Mouse (Mus musculus): Measurements from ENCODE around the gene Jaml. TPM values are rescaled to one million over a fixed set of nuclear protein-coding genes. Genes with fewer than 3 reads are reported as not detected.

Jaml gene
- polyA plus RNA-seq, 1 experiment from 2014 or later = 0.25 TPM

GRCm38 (mm10) chr9:45125211-45125610 is 46.2 kb downstream of the Jaml start:
- no peaks in the 10 kb centered on the region for H3K27me3 ChIP-seq (replicated peaks; ENCODE audit: control insufficient read depth, insufficient read depth, low read length)
- H3K9me3 ChIP-seq (ENCODE audit: control insufficient read depth, low read length) = no peaks in the 10 kb centered on the region
- H3K4me3 ChIP-seq (ENCODE audit: low read length) = no peak overlapping the region
- no peak overlapping the region for H3K4me2 ChIP-seq (ENCODE audit: low read length)
- ATAC-seq = no peak
- H3K4me1 ChIP-seq (ENCODE audit: control insufficient read depth, insufficient read depth, low read depth, low read length) = peaks cover 16% of the 10 kb centered on the region
- whole genome bisulfite sequencing = 94% methylated on average over 14 of the region's 14 CpGs
- H3K9ac ChIP-seq (ENCODE audit: low read depth, low read length) = no peak overlapping the region
- peaks cover 15% of the 10 kb centered on the region; the same call in 1 of the 2 replicates for H3K36me3 ChIP-seq (ENCODE audit: control insufficient read depth, insufficient read depth, low read length)
- no peak overlapping the region for H3K27ac ChIP-seq (ENCODE audit: low read depth, low read length)

DNA sequence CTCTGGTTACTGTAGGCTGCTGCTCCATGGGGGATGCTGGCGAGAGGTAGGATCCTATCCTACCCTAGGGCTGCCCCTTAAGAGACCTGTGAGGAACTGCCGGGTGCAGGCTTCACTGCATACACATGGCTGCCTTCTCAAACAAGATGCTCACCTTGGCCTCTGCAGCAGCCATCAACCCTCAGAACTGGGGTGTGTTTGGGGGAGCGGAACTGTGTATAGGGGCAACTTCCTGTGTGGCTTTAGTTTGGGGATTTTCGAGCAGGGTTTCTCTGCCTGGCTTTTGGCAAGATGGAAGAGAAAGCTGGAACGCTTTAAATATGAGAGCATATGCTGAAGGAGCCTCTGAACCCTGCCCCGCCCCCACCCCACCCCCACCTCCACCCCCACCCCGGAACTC is 48.0 kb downstream of the Jaml start:
- H3K36me3 ChIP-seq (ENCODE audit: control insufficient read depth, insufficient read depth, low read length) = peaks cover 15% of the 10 kb centered on the region; the same call in 1 of the 2 replicates

DNA sequence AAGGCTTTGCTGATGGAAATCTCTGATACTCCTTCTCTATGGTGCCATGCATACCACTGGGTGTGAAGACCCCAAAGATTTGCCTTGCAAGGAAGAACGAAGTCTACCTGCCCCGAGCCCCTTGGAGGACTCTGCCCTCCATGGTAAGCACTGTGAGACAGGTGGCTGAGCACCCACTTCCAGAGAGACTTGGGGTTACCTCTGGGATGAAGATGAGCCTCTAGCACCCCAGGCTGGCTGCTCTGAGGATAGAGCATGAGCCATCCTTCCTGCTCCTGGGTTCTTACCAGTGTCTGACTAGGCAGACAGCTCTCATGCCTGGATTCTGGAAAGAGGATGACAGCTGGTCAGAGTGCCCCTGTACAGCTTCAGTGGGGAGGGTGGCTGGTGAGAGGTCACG is 51.1 kb downstream of the Jaml start:
- Histone ChIP-seq H3K4me3 (ENCODE audit: low read length) (no peak overlapping the region), H3K9ac (ENCODE audit: low read depth, low read length) (no peak overlapping the region), H3K27ac (ENCODE audit: low read depth, low read length) (no peak overlapping the region), H3K36me3 (ENCODE audit: control insufficient read depth, insufficient read depth, low read length) (peaks cover 13% of the 10 kb centered on the region; the same call in 1 of the 2 replicates), H3K9me3 (ENCODE audit: control insufficient read depth, low read length) (no peaks in the 10 kb centered on the region), H3K4me2 (ENCODE audit: low read length) (no peak overlapping the region), H3K27me3 (replicated peaks; ENCODE audit: control insufficient read depth, insufficient read depth, low read length) (peaks cover 8% of the 10 kb centered on the region), H3K4me1 (ENCODE audit: control insufficient read depth, insufficient read depth, low read depth, low read length) (no peaks in the 10 kb centered on the region)
- WGBS = 89% methylated on average over 3 of the region's 3 CpGs
- no peak for ATAC-seq

More for the DNA sequence above, 48.0 kb downstream of the Jaml start:
- no peak for ATAC-seq
- Histone ChIP-seq H3K9ac (ENCODE audit: low read depth, low read length) (no peak overlapping the region), H3K4me2 (ENCODE audit: low read length) (no peak overlapping the region), H3K27ac (ENCODE audit: low read depth, low read length) (no peak overlapping the region), H3K27me3 (replicated peaks; ENCODE audit: control insufficient read depth, insufficient read depth, low read length) (no peaks in the 10 kb centered on the region), H3K4me3 (ENCODE audit: low read length) (no peak overlapping the region), H3K4me1 (ENCODE audit: control insufficient read depth, insufficient read depth, low read depth, low read length) (peaks cover 6% of the 10 kb centered on the region), H3K9me3 (ENCODE audit: control insufficient read depth, low read length) (no peaks in the 10 kb centered on the region)
- 61% methylated on average over 7 of the region's 7 CpGs for WGBS

- Histone ChIP-seq H3K36me3 (ENCODE audit: control insufficient read depth, insufficient read depth, low read length) (no peaks in the 10 kb centered on the region), H3K4me2 (ENCODE audit: low read length) (no peak overlapping the region), H3K4me1 (ENCODE audit: control insufficient read depth, insufficient read depth, low read depth, low read length) (peaks cover 9% of the 10 kb centered on the region), H3K4me3 (ENCODE audit: low read length) (no peak overlapping the region), H3K27me3 (replicated peaks; ENCODE audit: control insufficient read depth, insufficient read depth, low read length) (peaks cover 34% of the 10 kb centered on the region), H3K9ac (ENCODE audit: low read depth, low read length) (no peak overlapping the region), H3K9me3 (ENCODE audit: control insufficient read depth, low read length) (no peaks in the 10 kb centered on the region), H3K27ac (ENCODE audit: low read depth, low read length) (no peak overlapping the region)
- 25% methylated on average over 5 of the region's 5 CpGs for WGBS
- ATAC-seq = no peak
Observed at GRCm38 (mm10) chr9:45133484-45134310, 54.7 kb downstream of the Jaml start.

DNA sequence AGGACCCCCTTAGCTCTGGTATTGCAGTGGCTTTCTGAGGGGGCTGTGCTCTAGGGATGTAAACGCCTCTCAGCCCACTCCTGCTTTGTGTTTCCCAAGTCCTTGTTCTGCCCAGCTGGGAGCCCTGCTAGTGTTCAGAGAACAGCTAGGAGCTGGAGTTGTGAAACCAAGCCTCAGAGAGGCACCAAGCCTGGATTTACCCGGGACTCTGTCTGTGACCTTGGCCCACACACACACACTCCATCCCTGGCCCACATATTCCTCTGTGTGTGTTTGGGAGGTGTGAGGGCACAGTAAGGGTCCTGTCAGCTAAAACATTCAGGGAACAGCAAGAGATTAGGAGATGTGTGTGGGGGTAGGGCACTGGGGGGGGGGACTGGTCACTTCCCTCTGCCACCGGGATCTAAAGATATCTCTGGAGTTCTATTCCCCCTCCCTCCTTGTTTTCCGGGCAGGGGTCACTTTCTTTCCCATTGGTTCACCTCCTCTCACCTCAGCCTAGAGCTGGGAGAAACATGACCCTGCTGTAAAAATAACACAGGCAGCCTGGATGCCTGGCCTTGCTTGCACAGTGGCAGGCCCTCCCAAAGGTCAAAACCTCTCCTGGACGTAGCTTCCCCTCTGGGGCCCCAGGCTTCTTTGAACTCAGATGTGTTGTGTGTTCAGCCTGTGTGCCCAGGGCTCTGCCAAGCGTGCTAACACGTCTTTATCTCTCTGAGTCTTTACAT is 57.6 kb downstream of the Jaml start:
- Histone ChIP-seq H3K9me3 (ENCODE audit: control insufficient read depth, low read length) (no peaks in the 10 kb centered on the region), H3K36me3 (ENCODE audit: control insufficient read depth, insufficient read depth, low read length) (no peaks in the 10 kb centered on the region), H3K4me3 (ENCODE audit: low read length) (no peak overlapping the region), H3K4me1 (ENCODE audit: control insufficient read depth, insufficient read depth, low read depth, low read length) (peaks cover 14% of the 10 kb centered on the region), H3K4me2 (ENCODE audit: low read length) (no peak overlapping the region), H3K27me3 (replicated peaks; ENCODE audit: control insufficient read depth, insufficient read depth, low read length) (peaks cover 49% of the 10 kb centered on the region), H3K27ac (ENCODE audit: low read depth, low read length) (no peak overlapping the region), H3K9ac (ENCODE audit: low read depth, low read length) (no peak overlapping the region)
- WGBS = 19% methylated on average over 7 of the region's 7 CpGs
- ATAC-seq = no peak

- under 1% methylated on average over 70 of the region's 76 CpGs for WGBS
- Histone ChIP-seq H3K27ac (ENCODE audit: low read depth, low read length) (no peak within 1 kb of the TSS), H3K4me2 (ENCODE audit: low read length) (peak within 1 kb of the TSS; percentile 92), H3K4me1 (ENCODE audit: control insufficient read depth, insufficient read depth, low read depth, low read length) (peaks cover 14% of the 10 kb centered on the region), H3K36me3 (ENCODE audit: control insufficient read depth, insufficient read depth, low read length) (no peaks in the 10 kb centered on the region), H3K27me3 (replicated peaks; ENCODE audit: control insufficient read depth, insufficient read depth, low read length) (peaks cover 57% of the 10 kb centered on the region), H3K4me3 (ENCODE audit: low read length) (peak within 1 kb of the TSS; percentile 51), H3K9ac (ENCODE audit: low read depth, low read length) (peak within 1 kb of the TSS; percentile 60), H3K9me3 (ENCODE audit: control insufficient read depth, low read length) (no peaks in the 10 kb centered on the region)
- peak; percentile 74 for ATAC-seq
Observed at GRCm38 (mm10) chr9:45138191-45139032, 59.4 kb downstream of the Jaml start, which contains the start of gene Scn4b. Gene Scn4b, plus strand, starts transcription at chr9:45138395.

DNA sequence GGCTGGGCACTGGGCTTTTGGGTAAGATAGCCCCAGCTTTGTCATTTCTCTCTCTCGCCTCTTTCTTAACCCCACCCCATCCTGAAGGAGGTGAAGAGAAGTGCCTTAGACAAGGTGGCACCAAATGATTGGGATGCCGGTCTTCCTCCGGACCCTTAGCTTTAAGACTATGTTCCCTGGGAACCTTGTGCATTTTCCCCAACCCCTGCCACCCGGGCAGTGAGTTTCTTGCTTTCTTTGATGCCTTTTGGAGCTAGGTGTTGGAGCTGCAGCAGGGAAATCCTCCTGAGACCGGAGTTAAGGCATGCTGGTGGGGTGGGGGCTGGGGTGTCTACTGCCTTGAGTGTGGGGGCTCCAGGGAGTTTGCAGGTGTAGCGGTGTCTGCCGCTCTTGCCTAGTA is 60.1 kb downstream of the Jaml start:
- no peak overlapping the region; the same call in 1 of the 2 replicates for H3K9ac ChIP-seq (ENCODE audit: low read depth, low read length)
- H3K36me3 ChIP-seq (ENCODE audit: control insufficient read depth, insufficient read depth, low read length) = no peaks in the 10 kb centered on the region
- no peak for ATAC-seq
- H3K4me3 ChIP-seq (ENCODE audit: low read length) = peak overlapping the region; percentile 51
- peaks cover 60% of the 10 kb centered on the region for H3K27me3 ChIP-seq (replicated peaks; ENCODE audit: control insufficient read depth, insufficient read depth, low read length)
- peaks cover 14% of the 10 kb centered on the region for H3K4me1 ChIP-seq (ENCODE audit: control insufficient read depth, insufficient read depth, low read depth, low read length)
- 4% methylated on average over 7 of the region's 7 CpGs for WGBS
- peak overlapping the region; percentile 92 for H3K4me2 ChIP-seq (ENCODE audit: low read length)
- no peak overlapping the region for H3K27ac ChIP-seq (ENCODE audit: low read depth, low read length)
- no peaks in the 10 kb centered on the region for H3K9me3 ChIP-seq (ENCODE audit: control insufficient read depth, low read length)

GRCm38 (mm10) chr9:45140945-45141344 is 62.0 kb downstream of the Jaml start:
- Histone ChIP-seq H3K4me1 (ENCODE audit: control insufficient read depth, insufficient read depth, low read depth, low read length) (peaks cover 19% of the 10 kb centered on the region), H3K27ac (ENCODE audit: low read depth, low read length) (no peak overlapping the region)

More at GRCm38 (mm10) chr9:45140945-45141344, 62.0 kb downstream of the Jaml start:
- peaks cover 58% of the 10 kb centered on the region for H3K27me3 ChIP-seq (replicated peaks; ENCODE audit: control insufficient read depth, insufficient read depth, low read length)
- ATAC-seq = no peak
- no peak overlapping the region for H3K9ac ChIP-seq (ENCODE audit: low read depth, low read length)
- H3K4me3 ChIP-seq (ENCODE audit: low read length) = no peak overlapping the region
- no peaks in the 10 kb centered on the region for H3K9me3 ChIP-seq (ENCODE audit: control insufficient read depth, low read length)
- 45% methylated on average over 7 of the region's 7 CpGs for WGBS
- no peak overlapping the region for H3K4me2 ChIP-seq (ENCODE audit: low read length)
- no peaks in the 10 kb centered on the region for H3K36me3 ChIP-seq (ENCODE audit: control insufficient read depth, insufficient read depth, low read length)

All from hindbrain, embryonic 16.5 days (tissue).